Mouse (Mus musculus) megakaryocyte, embryonic 14.5 days (primary cell): Measurements from ENCODE around the gene Phkg1. TPM values are rescaled to one million over a fixed set of nuclear protein-coding genes. Genes with fewer than 3 reads are reported as not detected.

Experiments used
- H3K27me3 ChIP-seq: replicated peaks from 2 replicates; pipeline ENCODE3; 2012; ENCODE audit warnings: inconsistent platforms
- H3K36me3 ChIP-seq: replicated peaks from 2 replicates; pipeline ENCODE3; 2012; ENCODE audit warnings: low read length, inconsistent platforms, mixed read lengths
- H3K4me1 ChIP-seq: 2 replicates; pipeline ENCODE4 v1.6.1; 2012; ENCODE audit warnings: inconsistent platforms
- H3K4me3 ChIP-seq: replicated peaks from 2 replicates; pipeline ENCODE3; 2012; ENCODE audit warnings: moderate library complexity, mild to moderate bottlenecking, inconsistent platforms
- H3K9me3 ChIP-seq: 2 replicates; pipeline ENCODE4 v1.6.1; 2012; ENCODE audit warnings: inconsistent platforms
- FLI1 ChIP-seq: IDR thresholded peaks from 2 replicates; pipeline ENCODE4 v1.6.1; 2012; ENCODE audit warnings: low read length, inconsistent platforms, mixed read lengths
- GATA1 ChIP-seq: IDR thresholded peaks from 3 replicates; pipeline ENCODE4 v1.6.1; 2012; ENCODE audit warnings: mixed read lengths, low read length, inconsistent platforms, borderline replicate concordance
- polyA plus RNA-seq: library from polyadenylated mRNA; stranded (reverse); fragments of >175 nt; gene quantifications from 2 replicates; pipeline ENCODE4 v1.2.3, GENCODE M21; 2012; ENCODE audit warnings: low replicate concordance; ENCODE audit not compliant: insufficient read depth

The Phkg1 gene
- polyA plus RNA-seq, 1 experiment: 0.19 TPM

DNA sequence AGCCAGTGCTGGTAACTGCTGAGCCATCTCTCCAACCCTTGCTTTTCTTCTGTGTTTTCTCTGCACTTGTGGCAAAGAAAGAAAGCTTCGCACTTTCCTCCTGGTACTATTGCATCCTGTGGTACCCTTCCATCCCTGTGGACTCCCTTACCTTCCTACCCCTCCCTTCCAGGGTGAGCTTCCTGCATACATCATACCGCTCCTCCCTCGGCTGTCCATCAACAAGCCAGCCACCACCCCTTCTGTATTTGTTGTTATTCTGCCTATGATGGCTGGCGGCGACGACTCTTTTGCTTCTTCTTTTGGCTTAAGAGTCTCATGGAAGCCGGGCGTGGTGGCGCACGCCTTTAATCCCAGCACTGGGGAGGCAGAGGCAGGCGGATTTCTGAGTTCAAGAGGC is 23.3 kb downstream of the Phkg1 start:
- Histone ChIP-seq H3K4me1 (peaks cover 23% of the 10 kb centered on the region), H3K27me3 (peaks cover 5% of the 10 kb centered on the region), H3K4me3 (no peak overlapping the region), H3K36me3 (peaks cover 11% of the 10 kb centered on the region), H3K9me3 (no peaks in the 10 kb centered on the region)
- TF ChIP-seq GATA1 (no peak), FLI1 (no peak)

DNA sequence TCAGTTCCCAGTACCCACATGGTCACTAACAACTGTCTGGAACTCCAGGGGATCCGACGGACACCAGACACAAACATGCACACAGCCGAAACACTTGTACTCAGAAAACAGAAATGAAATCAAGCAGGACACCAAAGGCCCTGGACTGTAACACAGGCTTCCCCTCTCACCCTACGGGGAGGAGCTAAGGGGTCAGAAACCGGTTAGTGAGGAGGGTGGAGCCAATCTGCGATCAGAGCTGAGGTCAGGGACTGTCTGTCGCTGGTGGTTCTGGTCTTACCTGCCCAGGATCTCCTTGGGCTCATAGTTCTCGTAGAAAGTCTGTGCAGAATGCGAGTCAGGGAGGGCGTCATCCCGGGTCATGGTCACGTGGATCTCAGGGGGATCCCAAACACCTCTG is 24.4 kb downstream of the Phkg1 start:
- Histone ChIP-seq H3K4me3 (no peak overlapping the region), H3K4me1 (peaks cover 22% of the 10 kb centered on the region), H3K9me3 (no peaks in the 10 kb centered on the region), H3K27me3 (peaks cover 5% of the 10 kb centered on the region), H3K36me3 (peaks cover 3% of the 10 kb centered on the region)
- no peak for TF ChIP-seq FLI1
- no peak for TF ChIP-seq GATA1

- no peak overlapping the region for H3K4me3 ChIP-seq
- H3K27me3 ChIP-seq: peaks cover 5% of the 10 kb centered on the region
- peaks cover 3% of the 10 kb centered on the region; the same call in 1 of the 2 replicates for H3K4me1 ChIP-seq
- H3K36me3 ChIP-seq: no peaks in the 10 kb centered on the region
- H3K9me3 ChIP-seq: no peaks in the 10 kb centered on the region
- no peak for TF ChIP-seq GATA1
- TF ChIP-seq FLI1: no peak
Measured at GRCm38 (mm10) chr5:129871238-129871637, 27.1 kb downstream of the Phkg1 start.

- Histone ChIP-seq H3K4me1 (peaks cover 11% of the 10 kb centered on the region), H3K36me3 (no peaks in the 10 kb centered on the region), H3K9me3 (no peaks in the 10 kb centered on the region), H3K4me3 (no peak overlapping the region), H3K27me3 (peaks cover 5% of the 10 kb centered on the region)
- TF ChIP-seq FLI1 (no peak), GATA1 (no peak)
Measured at GRCm38 (mm10) chr5:129869238-129869995, 28.9 kb downstream of the Phkg1 start.

DNA sequence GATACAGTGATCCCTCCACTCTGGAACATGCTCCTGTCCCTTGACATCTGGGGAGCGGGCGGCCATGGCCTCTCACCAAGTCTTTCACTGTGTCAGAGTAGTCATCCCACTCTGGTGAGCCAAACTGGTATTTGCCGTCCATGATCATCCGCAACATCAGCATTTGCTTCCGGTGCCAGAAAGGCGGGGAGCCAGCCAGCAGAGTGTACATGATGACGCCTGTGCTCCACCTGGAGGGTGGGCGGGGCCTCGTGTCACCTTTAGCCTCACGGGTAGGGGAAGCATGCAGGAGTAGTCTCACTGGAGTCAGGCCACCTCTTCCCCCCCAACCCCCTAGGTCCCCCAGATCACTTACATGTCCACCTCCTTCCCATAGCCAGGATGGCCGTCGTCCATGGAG is 32.5 kb downstream of the Phkg1 start:
- TF ChIP-seq FLI1: no peak
- no peak for TF ChIP-seq GATA1
- H3K4me3 ChIP-seq: no peak overlapping the region
- peaks cover 10% of the 10 kb centered on the region for H3K9me3 ChIP-seq
- H3K36me3 ChIP-seq: peaks cover 22% of the 10 kb centered on the region
- H3K4me1 ChIP-seq: peaks cover 12% of the 10 kb centered on the region
- no peaks in the 10 kb centered on the region for H3K27me3 ChIP-seq

DNA sequence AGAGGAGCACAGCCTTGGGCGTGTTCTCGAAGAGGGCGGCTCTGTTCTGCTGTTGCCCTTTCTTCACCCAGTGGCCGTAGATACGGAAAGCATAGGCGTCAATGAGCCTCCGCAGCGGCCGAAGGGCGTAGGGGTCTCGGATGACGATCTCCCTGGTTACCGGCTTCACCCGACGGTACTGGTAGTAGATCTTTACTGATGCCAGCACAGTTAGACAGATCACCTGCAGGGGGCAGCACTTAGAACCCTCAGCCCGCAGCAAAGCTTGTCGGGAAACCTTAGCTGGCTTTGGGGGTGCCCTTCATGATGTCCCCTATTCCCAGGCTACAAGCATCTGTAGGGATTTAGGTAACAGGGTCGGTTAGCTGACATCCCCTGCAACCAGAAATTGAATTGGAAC is 33.9 kb downstream of the Phkg1 start:
- Histone ChIP-seq H3K27me3 (no peaks in the 10 kb centered on the region), H3K9me3 (peaks cover 10% of the 10 kb centered on the region), H3K4me1 (peaks cover 12% of the 10 kb centered on the region), H3K36me3 (peaks cover 36% of the 10 kb centered on the region), H3K4me3 (peak overlapping the region; percentile 74)
- no peak for TF ChIP-seq FLI1
- no peak for TF ChIP-seq GATA1

GRCm38 (mm10) chr5:129862325-129862724 is 36.0 kb downstream of the Phkg1 start:
- TF ChIP-seq GATA1 (no peak), FLI1 (no peak)
- peaks cover 10% of the 10 kb centered on the region for H3K9me3 ChIP-seq
- H3K4me1 ChIP-seq: peaks cover 12% of the 10 kb centered on the region
- H3K4me3 ChIP-seq: peak overlapping the region; percentile 53
- no peaks in the 10 kb centered on the region for H3K27me3 ChIP-seq
- H3K36me3 ChIP-seq: peaks cover 54% of the 10 kb centered on the region

GRCm38 (mm10) chr5:129856414-129856813 is 41.9 kb downstream of the Phkg1 start:
- H3K27me3 ChIP-seq: no peaks in the 10 kb centered on the region
- no peaks in the 10 kb centered on the region for H3K9me3 ChIP-seq
- no peak overlapping the region for H3K4me3 ChIP-seq
- peaks cover 84% of the 10 kb centered on the region for H3K36me3 ChIP-seq
- TF ChIP-seq FLI1 (no peak), GATA1 (no peak)
- H3K4me1 ChIP-seq: no peaks in the 10 kb centered on the region

GRCm38 (mm10) chr5:129855163-129855562 is 43.2 kb downstream of the Phkg1 start:
- H3K27me3 ChIP-seq: no peaks in the 10 kb centered on the region
- TF ChIP-seq FLI1: no peak
- TF ChIP-seq GATA1: no peak
- H3K4me3 ChIP-seq: no peak overlapping the region
- no peaks in the 10 kb centered on the region for H3K9me3 ChIP-seq
- no peaks in the 10 kb centered on the region for H3K4me1 ChIP-seq
- H3K36me3 ChIP-seq: peaks cover 75% of the 10 kb centered on the region

DNA sequence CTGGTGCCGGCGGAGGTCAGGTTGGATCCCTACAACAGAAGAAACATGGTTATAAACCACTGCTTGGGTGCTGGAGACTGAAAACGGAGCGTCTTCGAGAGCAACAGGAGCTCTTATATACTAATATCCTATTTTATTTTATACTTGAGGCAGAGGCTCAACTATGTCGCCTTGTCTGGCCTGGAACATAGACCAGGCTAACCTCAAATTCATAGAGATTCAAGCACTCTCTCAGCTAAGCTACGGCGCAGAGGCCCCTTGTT is 50.9 kb downstream of the Phkg1 start:
- TF ChIP-seq FLI1 (no peak), GATA1 (no peak)
- Histone ChIP-seq H3K4me1 (peaks cover 17% of the 10 kb centered on the region), H3K27me3 (no peaks in the 10 kb centered on the region), H3K4me3 (peak overlapping the region; percentile 92), H3K36me3 (peaks cover 35% of the 10 kb centered on the region), H3K9me3 (0 out of 2 replicates have a peak, but pooled peaks cover 4% of the 10 kb centered on the region)
